Mouse (Mus musculus) cerebellum, postnatal 4 days (tissue): ENCODE measurements at regions not wholly inside any gene's neighbourhood (a gene's known extent, or its start where the extent isn't known, plus 50 kb on each side); places are given as distances from the start of the nearest gene placed in this dataset.
A peak's percentile ranks its signal among the peaks of the same experiment; 100 is the strongest.

Experiments
- DNase-seq, 2 experiments: peaks; one replicate each; pipeline ENCODE4 v3.0.0; 2022; ENCODE audit warnings: low spot score in 2 of 2, mixed read lengths in 1 of 2

DNA sequence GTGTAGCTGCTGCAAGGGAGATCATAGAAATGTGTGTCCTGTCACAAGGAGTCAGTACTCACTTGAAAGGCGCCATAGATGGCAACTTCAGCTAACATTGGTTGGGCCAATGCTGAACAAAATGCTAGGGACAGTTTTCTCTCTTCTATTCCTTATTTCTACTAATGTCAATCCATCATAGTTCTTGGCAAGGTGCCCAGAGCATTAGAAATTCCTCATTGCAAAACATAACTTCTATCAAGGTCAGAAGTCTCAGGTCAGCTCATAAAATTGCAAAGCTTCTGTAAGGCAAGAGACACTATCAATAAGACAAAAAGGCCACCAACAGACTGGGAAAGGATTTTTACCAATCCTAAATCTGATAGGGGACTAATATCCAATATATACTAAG, 106.3 kb downstream of the D1Ertd622e start:
- DNase-seq: no peak

DNA sequence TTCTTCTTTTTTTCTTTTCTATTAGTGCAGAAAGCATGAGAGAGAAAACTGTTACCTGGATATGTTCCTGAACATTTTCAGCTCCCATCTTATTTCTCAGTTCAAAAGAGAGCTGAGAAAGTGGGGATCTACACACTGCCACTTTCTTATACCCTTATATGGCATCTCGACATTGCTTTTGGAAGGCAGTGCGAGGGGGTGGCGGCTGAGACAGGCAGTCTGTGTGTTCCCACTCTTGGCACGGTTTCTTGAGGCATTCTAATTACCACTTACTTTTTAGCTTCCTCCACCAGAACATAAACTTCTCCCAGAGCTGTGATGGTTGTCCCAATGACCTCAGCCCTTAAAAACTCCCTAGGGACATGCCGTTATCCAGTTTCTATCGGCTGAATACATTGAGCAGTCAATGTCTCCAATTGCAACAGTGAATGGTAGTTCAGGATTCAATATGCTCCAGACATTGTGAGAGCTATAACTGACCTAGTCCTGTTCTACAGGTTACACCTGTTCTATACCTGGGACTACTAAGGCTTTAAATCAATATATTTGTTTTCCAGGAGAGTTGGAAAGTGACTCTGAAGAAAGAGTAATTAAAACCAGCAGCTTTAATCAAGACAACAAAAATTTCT, 106.8 kb downstream of the D1Ertd622e start:
- no peak for DNase-seq

DNA sequence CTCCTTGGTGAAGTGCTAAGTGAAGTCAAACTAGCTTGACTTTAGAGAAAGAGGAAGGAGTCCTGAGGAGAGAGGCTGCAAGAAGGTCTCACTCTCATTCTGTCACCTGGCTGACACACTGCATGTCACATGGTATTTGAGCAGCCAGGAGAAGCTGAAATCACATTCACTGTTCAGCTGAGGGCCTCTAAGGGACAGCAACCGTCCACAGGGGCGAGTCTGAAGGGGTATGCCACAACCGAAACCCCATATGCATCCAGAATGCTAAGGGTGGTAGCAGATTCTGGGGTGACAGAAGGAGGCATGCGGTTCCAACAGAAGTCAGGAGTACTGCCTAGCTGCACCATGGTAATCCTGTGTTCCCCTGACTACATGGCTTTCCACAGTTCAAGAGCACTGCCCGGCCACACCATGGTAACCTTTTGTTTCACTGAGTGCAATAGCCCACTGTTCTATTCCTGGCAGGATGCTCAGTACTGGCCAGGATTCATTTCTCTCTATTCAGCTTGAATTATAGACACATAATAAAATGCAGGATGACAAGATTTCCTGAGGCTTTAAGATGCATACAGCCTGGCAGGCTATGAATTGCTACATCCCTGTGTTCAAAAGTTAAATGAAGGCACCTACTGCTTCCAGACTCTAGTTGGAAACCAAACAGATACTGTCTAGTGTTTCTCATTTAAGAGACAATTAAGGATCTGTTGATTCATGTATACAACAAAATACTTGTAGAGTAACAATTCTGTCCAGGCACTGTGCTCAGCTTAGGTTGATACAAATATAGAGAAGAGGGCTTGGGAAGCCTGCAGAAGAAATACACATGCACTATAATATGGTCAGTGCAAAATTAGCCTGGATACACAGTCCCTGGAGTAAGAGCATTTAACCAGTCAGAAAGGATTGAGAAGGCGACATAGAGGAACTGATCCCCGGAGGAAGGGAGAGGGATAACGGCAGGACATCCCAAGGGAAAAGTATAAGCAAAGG, 108.1 kb downstream of the D1Ertd622e start:
- peak in 1 of 2 experiments; percentile 31 for DNase-seq

DNA sequence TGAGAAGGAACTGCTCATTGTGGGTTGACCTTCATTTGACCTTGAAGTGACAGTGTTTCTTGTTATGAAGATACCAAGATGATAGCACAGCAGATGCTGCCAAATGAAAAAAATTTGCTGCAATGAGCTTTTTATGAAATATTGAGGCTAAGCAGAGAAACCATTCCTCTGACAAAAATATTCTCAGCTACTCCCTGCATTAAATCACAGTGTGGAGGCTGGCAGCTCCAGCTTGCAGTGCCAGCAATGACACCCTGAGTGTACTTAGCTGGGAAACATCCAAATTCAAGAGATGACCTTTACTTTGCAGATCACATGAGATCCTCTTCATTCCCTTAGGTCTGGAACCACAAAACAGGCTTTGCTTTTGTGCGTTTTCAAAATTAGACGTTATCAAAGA, 109.0 kb downstream of the D1Ertd622e start:
- no peak for DNase-seq

DNA sequence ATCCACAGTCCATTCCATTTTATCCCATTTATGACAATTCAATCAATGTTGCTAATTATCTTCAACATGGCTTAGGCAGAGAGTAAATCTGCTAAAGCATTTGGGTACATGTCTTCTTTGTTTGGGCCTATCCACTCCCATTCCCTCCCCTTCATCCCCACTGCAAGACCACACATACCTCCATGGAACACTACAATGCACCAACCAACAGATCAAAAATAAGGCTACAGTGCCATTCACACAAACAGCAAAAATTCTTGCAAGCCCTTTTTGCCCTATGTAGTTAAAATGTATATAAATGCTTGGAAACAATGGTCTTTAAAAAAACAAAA, 120.7 kb downstream of the D1Ertd622e start:
- no peak for DNase-seq

DNA sequence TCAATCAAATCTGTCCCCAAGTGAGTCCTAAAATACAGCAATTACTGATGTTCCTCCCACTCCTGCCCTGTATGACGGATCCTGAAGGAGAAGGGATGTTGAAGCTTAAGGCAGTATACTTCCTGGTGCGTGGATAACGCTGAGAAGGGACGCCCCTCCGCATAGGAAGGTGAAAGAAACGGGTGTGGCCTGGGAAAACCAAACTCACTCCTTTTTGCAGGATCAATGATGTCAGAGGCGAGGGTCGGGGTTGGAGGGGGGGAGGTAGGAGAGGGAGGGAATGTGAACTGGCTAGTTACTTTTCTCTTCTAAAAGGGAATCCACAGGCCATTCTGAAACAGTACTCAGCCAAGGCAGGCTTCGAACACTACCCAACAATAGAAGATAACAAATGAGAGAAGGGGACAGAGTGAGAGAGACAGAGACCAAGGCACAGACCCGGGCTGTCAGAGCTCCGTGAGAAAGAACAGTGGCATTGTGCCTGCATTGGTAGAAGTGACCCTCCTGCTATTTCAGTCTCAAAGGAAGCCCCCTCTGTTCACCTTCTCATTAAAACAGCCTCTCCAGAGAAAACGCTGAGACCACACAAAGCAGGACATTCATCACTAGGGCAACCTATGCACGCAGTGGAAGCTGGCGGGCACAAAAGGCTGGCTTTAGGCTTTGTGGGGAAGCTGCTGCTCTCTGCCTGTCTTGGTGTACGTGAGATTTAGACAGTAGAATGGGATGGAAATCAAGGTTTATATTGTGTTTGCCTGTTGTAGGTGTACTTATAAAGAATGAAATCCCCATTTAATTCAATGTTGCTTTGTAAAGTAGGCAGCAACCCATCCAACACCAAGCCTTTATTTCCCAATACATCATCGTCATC, 121.3 kb downstream of the D1Ertd622e start:
- no peak for DNase-seq

DNA sequence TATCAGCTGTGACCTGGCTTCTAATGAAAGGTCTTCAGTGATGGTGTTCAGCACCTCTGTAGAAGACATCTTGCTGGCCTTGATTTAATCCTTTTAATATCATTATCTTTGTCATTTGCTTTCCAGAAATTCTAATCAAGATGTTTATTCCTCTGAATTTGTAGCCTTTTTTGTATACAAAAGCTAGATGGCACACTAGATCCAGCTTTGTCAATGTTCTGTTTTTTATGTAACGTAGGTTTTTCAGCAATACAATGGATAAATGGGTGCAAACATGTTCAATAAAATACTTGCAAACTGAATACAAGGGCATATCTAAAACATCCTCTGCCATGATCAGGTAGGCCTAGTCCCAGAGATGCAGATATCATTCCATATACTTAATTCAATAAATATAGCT, 165.0 kb downstream of the D1Ertd622e start:
- no peak for DNase-seq

DNA sequence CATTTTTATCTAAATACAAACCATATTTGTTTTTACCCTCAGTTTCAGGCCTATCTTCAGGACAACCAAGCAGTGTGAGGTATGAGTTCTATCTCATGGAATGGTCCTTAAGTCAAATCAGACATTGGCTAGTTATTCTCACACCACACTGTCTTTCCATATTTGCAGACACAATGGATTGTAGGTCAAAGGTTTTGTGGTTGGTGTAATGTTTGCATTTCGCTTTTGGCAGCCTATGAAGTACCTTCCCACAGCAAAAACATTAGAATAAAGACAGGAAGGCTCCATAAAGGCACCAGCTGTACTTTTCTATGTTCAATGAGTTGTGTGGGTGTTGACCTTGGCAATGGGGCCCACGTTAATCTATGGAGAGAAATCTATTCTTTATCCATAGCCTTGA, 182.0 kb downstream of the D1Ertd622e start:
- no peak for DNase-seq
